ENCODE assay signal across 21 mouse cellular contexts in the genomic region with DNA sequence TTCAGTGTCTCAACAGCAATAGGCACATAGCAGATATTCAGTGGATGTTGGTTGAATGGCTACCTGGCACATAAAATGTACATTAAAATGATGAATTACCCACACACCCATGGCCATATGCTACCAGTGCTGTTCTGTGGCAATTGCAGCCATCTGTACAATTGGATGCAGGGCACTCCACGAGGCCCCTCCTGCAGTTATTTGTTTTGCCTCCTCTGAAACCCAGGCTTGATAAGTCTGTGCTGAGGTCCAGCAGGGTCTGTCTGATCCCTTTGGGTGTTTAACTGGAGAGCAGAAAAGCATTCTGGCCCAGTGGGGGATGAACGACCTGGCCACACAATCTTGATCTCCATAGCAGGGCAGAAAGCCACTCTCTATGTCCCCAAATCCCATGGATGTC.
DNase-seq lines count a peak whose midpoint lies in the region; ATAC-seq lines count a peak whose summit lies in the region.
"Had no signal": no experiment of that assay in that cellular context is flagged by ENCODE, and none has a peak within 500 bp of the region (broad histone marks: within the 10 kb centered on the region; RNA-seq: fewer than 3 reads in every experiment).

No protein-coding gene starts in this region.

- no peak overlapping the region for H3K4me3 ChIP-seq in hindbrain, embryonic 16.5 days (ENCODE audit: low read length)
- H3K4me3 ChIP-seq in hindbrain, embryonic 13.5 days = no peak overlapping the region
- H3K4me3 ChIP-seq: embryonic facial prominence, embryonic 15.5 days; erythroblast, embryonic 14.5 days; forebrain, embryonic 10.5 days; heart, adult 2 months; heart, embryonic 15.5 days had no signal

- no peaks in the 10 kb centered on the region; the same call in 1 of the 2 replicates for H3K4me1 ChIP-seq in hindbrain, embryonic 16.5 days (ENCODE audit: control insufficient read depth, insufficient read depth, low read depth, low read length)
- H3K4me1 ChIP-seq in hindbrain, embryonic 13.5 days (replicated peaks) = peaks cover 11% of the 10 kb centered on the region; the same call in 1 of the 2 replicates
- H3K4me1 ChIP-seq: embryonic facial prominence, embryonic 15.5 days; heart, embryonic 15.5 days had no signal

- no peak overlapping the region for H3K27ac ChIP-seq in hindbrain, embryonic 16.5 days (ENCODE audit: low read depth, low read length)
- H3K27ac ChIP-seq in hindbrain, embryonic 13.5 days = no peak overlapping the region
- H3K27ac ChIP-seq: embryonic facial prominence, embryonic 15.5 days; forebrain, embryonic 10.5 days; heart, adult 2 months; heart, embryonic 15.5 days; hindbrain, embryonic 14.5 days had no signal

- ATAC-seq in hindbrain, embryonic 16.5 days = peak; percentile 63; the same call in 1 of the 2 replicates
- no peak for ATAC-seq in hindbrain, embryonic 13.5 days (ENCODE audit: low FRiP score)
- ATAC-seq: forebrain, embryonic 14.5 days; intestine, postnatal 0 days had no signal

- no peak overlapping the region for H3K4me2 ChIP-seq in hindbrain, embryonic 16.5 days (ENCODE audit: low read length)
- no peak overlapping the region for H3K4me2 ChIP-seq in hindbrain, embryonic 13.5 days
- H3K4me2 ChIP-seq: embryonic facial prominence, embryonic 15.5 days; heart, embryonic 11.5 days; heart, embryonic 15.5 days; hindbrain, embryonic 14.5 days had no signal

- 44% methylated on average over 2 of the region's 2 CpGs for WGBS in hindbrain, embryonic 16.5 days
- 41% methylated on average over 2 of the region's 2 CpGs for WGBS in hindbrain, embryonic 13.5 days

- peak; percentile 35 for DNase-seq in cerebellum, adult 11 months
- DNase-seq in cerebellum, adult 8-10 months = peak; percentile 45
- DNase-seq in cerebellum, postnatal 25 days = peak; percentile 57 to 67
- DNase-seq in adrenal gland, postnatal 14 days = no peak
- DNase-seq in lung, adult 18-20 months = no peak
- no peak for DNase-seq in spleen, adult 18-20 months
- DNase-seq: adrenal gland, postnatal 25 days; gastrocnemius, postnatal 10 days; heart, adult 2 months; heart, postnatal 14 days; kidney, adult 8-10 months had no signal

- H3K36me3 ChIP-seq in hindbrain, embryonic 16.5 days (ENCODE audit: control insufficient read depth, insufficient read depth, low read length) = no peaks in the 10 kb centered on the region
- H3K36me3 ChIP-seq in hindbrain, embryonic 13.5 days = no peaks in the 10 kb centered on the region
- H3K36me3 ChIP-seq: embryonic facial prominence, embryonic 15.5 days; forebrain, embryonic 10.5 days; heart, embryonic 15.5 days had no signal

- no peak overlapping the region for H3K9ac ChIP-seq in hindbrain, embryonic 16.5 days (ENCODE audit: low read depth, low read length)
- H3K9ac ChIP-seq in hindbrain, embryonic 13.5 days = no peak overlapping the region
- H3K9ac ChIP-seq: embryonic facial prominence, embryonic 15.5 days; heart, embryonic 15.5 days; hindbrain, embryonic 14.5 days had no signal

- no peaks in the 10 kb centered on the region for H3K9me3 ChIP-seq in hindbrain, embryonic 16.5 days (ENCODE audit: control insufficient read depth, low read length)
- H3K9me3 ChIP-seq in hindbrain, embryonic 13.5 days = no peaks in the 10 kb centered on the region
- H3K9me3 ChIP-seq: embryonic facial prominence, embryonic 15.5 days; forebrain, embryonic 10.5 days; heart, embryonic 15.5 days had no signal

- H3K27me3 ChIP-seq in hindbrain, embryonic 16.5 days (replicated peaks; ENCODE audit: control insufficient read depth, insufficient read depth, low read length) = no peaks in the 10 kb centered on the region
- H3K27me3 ChIP-seq in hindbrain, embryonic 13.5 days = no peaks in the 10 kb centered on the region
- H3K27me3 ChIP-seq: embryonic facial prominence, embryonic 15.5 days; heart, embryonic 15.5 days had no signal

Comparison
In these comparisons a context has a peak if more than half of its experiments do, and no peak if none do; other contexts are left out.
1. DNase-seq: peak in cerebellum, adult 11 months (single experiment), cerebellum, adult 8-10 months (single experiment) and cerebellum, postnatal 25 days (2 of 2); none in adrenal gland, postnatal 14 days (single experiment), lung, adult 18-20 months (0 of 2) and spleen, adult 18-20 months (0 of 2).